Mouse (Mus musculus) embryo, embryonic 9.5 days (tissue): Measurements from ENCODE around the gene Pdhb.
A peak's percentile ranks its signal among the peaks of the same experiment; 100 is the strongest.
"Not testable (repeated sequence)": the region's sequence is repeated elsewhere in the genome, so short reads cannot be mapped to it uniquely, and the experiment has no call there.

Experiments
- DNase-seq: peaks from one replicate; pipeline ENCODE4 v3.0.0-alpha.2; 2017; ENCODE audit errors: extremely low spot score

The Pdhb gene

GRCm38 (mm10) chr14:8190556-8190955 is 17.7 kb upstream of the Pdhb start:
- DNase-seq, result no peak

- DNase-seq, result no peak
Measured at GRCm38 (mm10) chr14:8186278-8187045, 13.6 kb upstream of the Pdhb start.

GRCm38 (mm10) chr14:8183330-8183729 is 10.5 kb upstream of the Pdhb start:
- no peak for DNase-seq

- DNase-seq, result no peak
Measured at GRCm38 (mm10) chr14:8180371-8181035, 7.7 kb upstream of the Pdhb start.

GRCm38 (mm10) chr14:8176251-8176650 is 3.4 kb upstream of the Pdhb start:
- DNase-seq, result peak; percentile 39

- DNase-seq, result no peak
Measured at GRCm38 (mm10) chr14:8174634-8175033, 1.8 kb upstream of the Pdhb start.

GRCm38 (mm10) chr14:8173542-8174250 is 871 bp upstream of the Pdhb start:
- DNase-seq, result not testable (repeated sequence)

GRCm38 (mm10) chr14:8164463-8164862 is 8.4 kb downstream of the Pdhb start:
- DNase-seq, result no peak

- DNase-seq, result no peak
Measured at GRCm38 (mm10) chr14:8161777-8162176, 11.0 kb downstream of the Pdhb start.

GRCm38 (mm10) chr14:8159141-8159540 is 13.7 kb downstream of the Pdhb start:
- no peak for DNase-seq

- no peak for DNase-seq
Measured at GRCm38 (mm10) chr14:8158721-8159120, 14.1 kb downstream of the Pdhb start.

- DNase-seq, result peak; percentile 16
Measured at GRCm38 (mm10) chr14:8156947-8157346, 15.9 kb downstream of the Pdhb start.

GRCm38 (mm10) chr14:8154072-8154471 is 18.8 kb downstream of the Pdhb start:
- DNase-seq, result no peak

GRCm38 (mm10) chr14:8151757-8152156 is 21.1 kb downstream of the Pdhb start:
- DNase-seq, result no peak

- DNase-seq, result no peak
Measured at GRCm38 (mm10) chr14:8148842-8149241, 24.0 kb downstream of the Pdhb start.

GRCm38 (mm10) chr14:8146611-8147223 is 26.1 kb downstream of the Pdhb start:
- DNase-seq, result no peak

- no peak for DNase-seq
Measured at GRCm38 (mm10) chr14:8145594-8146558, 26.9 kb downstream of the Pdhb start.

- no peak for DNase-seq
Measured at GRCm38 (mm10) chr14:8141131-8141530, 31.7 kb downstream of the Pdhb start.

- DNase-seq, result no peak
Measured at GRCm38 (mm10) chr14:8139724-8140710, 32.8 kb downstream of the Pdhb start.

- DNase-seq, result no peak
Measured at GRCm38 (mm10) chr14:8135130-8135529, 37.7 kb downstream of the Pdhb start.
